Mouse (Mus musculus): ENCODE results near the gene Cmya5.
"Not testable (repeated sequence)": the region's sequence is repeated elsewhere in the genome, so short reads cannot be mapped to it uniquely, and the experiment has no call there.

The Cmya5 gene

DNA sequence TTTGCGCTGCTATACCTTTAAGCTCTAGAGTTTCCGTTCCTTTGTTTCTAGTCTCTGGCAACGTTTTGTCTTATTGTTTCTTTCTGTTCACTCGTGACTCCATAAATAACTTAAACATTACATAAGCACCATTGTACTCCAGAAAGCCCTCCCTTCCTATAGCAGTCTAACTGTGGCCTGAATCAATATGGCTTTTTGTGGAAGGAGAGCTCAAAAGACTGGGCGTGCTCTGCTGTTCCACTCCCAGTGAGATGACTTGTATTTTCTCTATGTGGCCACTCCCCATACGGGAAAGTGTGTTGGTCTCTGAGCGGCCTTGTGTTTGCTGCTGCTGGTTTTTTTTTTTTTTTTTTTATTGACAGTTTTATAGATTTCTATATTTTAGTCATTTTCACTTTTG, 27.3 kb downstream of the Cmya5 start:
- no peak for DNase-seq

DNA sequence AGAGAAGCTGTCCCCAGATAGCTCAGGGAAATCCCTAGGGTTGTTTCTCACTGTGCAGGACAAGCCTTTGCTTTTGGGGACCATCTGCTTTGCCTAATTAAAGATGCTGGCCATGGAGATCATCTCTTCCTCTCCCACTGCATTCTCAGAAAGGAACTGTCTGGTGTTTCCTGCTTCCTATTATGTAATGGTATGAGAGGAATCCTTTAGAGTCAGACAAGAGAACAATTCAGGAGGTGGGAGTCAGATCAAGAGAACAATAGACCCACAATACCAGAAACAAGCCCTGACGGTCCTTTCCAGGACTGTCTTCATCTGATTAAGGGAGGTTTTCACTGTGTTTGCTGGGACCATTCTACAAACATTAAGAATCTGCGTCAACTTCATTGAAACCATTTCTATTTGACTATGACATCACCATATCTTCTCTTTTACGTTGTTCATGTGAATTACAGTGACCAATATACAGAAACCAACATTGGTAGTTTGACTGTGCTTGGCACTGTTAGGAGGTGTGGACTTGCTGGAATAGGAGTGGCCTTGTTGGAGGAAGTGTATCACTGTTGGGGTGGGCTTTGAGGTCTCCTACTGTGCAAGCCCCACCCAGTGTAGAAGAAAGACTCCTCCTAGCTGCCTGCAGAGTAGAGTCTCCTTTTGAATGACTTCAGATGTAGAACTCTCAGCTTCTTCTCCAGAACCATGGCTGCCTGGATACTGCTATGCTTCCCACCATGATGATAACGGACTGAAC, 42.0 kb downstream of the Cmya5 start:
- DNase-seq, result no peak

DNA sequence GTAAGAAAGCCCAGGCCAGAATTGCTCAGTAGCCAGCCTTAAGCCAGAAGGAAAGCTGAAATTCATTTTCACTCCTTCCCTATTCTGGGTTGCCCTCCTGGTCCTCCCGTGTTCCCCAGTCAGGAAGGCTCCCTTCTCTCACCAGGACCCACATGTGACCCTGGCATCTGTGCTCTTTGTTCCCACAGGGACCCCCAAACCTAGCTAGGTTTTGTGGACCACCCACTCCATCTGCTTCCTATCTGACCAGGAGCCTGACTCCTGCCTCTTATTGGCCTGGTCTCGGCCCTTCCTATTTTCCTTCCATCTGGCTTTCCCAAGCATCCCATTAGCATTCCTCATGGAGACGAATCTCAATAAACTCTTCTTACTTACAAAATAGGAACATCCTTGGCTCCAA, 45.9 kb downstream of the Cmya5 start:
- DNase-seq, result no peak

DNA sequence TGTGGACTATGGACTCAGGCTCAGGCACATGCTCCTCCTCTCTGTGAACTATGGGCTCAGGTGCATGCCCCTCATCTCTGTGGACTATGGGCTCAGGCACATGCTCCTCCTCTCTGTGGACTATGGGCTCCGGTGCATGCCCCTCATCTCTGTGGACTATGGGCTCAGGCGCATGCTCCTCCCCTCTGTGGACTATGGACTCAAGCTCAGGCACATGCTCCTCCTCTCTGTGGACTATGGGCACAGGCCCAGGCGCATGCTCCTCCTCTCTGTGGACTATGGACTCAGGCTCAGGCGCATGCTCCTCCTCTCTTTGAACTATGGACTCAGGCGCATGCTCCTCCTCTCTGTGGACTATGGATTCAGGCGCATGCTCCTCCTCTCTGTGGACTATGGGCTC, 47.9 kb downstream of the Cmya5 start:
- no peak for DNase-seq

DNA sequence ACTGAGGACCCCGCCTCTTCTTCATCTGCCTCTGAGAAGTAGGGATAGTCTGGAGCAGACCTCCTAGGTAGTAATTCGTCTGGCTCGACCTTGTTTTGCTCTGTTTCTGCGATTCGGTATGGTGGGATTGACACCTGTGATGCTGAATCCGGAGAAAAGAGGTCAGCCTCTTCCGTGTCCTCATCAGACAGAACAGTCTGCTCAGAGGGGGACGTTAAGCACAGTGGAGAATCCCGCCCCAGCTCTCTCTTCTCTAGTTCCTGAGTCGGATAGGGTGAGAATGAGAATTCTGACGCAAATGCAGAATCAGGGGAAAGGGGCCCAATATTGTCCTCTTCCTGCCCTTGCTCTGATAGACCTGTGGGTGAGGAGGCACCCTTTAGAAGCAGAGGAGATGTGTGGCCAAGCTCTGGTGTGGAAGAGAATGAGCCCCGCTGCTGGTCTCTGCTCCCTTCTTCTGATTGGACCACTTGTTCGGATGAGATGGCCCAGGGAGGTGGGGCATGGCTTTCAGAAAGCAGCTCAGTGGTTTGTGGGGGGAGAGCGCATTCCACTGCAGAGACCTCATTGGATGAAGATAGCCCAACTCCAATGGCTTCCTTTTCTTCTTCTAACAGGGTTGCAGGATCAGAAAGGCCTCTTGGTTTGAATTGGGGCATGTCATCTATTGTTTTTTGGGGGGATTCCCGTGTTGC, 49.3 kb downstream of the Cmya5 start:
- DNase-seq, result no peak

DNA sequence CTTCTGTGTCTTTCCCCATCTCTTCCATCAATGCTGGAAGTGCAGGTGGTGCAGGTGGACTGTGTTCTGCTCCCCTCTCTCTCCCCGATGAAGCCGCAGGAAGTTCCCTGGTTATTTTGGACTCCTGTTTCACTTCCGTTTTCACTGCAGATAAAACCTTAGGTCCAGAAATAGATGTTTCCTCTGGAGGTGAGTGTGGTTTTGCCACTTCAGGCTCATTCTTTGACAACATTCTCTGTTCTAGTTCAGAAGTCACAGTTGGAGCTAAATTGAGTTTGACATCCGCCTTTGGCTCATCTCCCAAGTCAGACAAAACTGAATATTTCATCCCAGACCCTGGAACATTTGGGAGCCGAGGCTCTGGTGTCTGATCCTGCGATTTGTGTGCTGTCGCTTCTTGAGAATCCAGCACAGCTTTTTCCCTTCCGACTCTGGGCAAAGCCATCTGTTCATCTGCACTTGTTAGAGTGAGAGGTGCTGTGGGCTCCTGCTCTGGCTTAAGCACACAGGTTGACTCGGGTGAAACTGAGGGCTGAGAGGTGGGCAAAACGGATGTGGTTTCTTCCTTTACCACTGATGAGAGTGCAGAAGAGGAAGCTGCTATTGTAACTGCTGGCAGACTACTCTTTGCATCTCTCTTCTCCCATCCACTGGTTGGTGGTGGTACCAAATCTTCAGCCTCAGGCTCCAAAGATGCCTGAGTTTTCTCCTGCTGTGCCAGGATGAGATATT, 50.2 kb downstream of the Cmya5 start:
- DNase-seq, result peak; percentile 48 to 51

DNA sequence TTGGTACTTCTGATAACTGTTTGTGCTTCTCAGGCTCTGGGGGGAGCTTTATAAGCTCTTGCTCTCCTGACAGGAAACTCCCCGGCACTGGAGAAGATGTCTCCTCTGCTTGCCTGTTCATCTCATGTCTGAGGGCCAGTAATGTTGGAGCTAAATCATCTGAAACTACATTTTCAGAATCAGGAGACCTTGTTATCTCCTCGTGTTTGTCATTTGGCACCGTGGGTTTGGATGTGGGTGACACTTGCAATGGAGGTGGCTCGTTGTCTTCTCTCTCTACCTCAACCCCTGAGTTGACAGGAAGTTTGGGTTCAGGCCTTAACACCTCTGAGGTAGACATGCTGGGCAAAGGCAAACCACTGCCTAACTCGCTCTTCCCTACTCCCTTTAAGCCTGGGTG, 50.8 kb downstream of the Cmya5 start:
- no peak for DNase-seq

DNA sequence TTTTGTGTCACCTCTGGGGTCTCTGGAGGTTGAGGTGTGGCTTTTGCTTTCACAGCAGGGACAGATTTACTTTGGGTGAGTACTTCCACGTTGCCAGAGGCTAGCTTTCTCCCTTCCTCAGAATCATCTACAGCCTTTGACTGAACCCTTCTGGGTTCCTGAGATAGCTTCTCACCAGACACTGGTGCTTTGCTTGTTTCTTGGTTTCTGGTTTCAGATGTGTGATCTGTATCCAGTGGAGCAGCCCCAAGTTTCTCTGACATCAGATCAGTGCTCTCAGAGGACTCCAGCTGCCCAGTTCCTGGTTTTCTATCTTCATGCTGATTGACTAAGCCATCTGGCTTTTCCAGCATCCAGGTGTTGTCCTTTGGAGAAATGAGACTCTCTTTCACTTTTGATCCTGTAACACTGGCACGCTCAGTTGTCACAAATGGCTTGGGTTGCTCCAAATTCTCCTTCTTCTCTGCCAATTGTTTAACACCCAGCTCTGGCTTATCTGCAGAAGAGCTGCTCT, 51.6 kb downstream of the Cmya5 start:
- DNase-seq, result no peak

DNA sequence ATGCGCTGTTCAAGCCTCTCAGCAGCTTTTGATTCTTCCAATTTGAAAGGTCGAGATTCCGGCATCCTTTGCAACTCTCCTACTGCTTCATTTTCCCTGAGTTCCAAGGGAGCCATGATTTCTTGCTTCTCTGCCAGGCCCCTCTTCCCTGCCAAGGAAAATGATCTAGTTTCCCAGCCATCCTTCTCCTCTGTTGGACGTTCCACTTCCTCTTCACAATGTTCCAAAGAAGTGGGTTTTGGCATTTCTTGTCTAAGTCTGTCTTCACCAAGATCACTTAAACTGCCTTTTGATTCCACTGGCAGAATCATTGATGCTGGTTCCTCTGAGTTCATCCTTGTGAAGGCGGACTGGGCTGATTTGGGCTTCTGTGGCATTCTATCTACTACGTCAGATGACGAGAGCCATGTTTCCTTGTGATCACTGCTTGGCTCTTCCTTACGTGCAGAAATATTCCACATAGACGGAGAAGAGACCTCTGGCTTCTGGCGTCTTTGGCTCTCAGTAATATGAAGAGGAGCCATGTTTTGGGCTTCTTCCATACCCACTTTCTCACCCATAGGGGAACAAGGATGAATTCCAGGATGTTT, 52.6 kb downstream of the Cmya5 start:
- peak; percentile 47 to 60 for DNase-seq

DNA sequence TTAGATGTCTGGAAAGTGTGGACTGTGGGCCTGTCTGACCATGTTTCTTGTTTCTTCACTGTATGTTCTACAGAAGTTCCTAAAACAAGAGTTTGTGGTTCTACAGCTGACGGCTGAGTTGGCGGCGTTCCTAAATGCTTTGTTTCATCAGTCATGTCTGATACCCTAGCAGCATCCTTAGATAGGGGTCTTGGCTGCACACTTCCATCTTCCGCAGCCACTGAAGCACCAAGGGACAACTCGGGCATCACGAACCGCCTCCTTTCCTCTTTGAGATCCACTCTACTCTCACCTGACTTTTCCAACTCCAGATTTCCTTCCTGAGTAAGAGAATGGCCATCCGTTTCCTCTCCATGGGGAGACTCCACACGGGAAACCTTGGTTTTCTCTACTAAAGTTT, 53.3 kb downstream of the Cmya5 start:
- DNase-seq, result no peak

DNA sequence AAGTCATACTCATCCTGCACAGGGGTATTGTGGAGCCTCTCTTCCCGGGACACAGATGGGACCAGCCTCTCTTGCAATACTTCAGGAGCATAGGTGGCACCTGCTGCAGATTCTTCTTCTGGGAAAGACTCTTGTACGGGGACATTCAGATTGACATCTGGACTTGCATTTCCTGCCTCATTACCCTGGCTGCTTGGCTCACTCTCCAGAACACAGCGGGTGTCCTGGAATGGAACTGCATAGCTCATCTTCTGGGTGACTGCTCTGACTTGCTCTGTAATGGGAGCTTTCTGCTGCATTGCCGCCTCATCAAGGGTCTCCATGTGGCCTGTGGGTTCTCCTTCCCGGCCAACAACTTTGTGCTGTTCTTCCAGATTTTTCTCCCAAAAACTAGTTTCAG, 55.0 kb downstream of the Cmya5 start:
- peak; percentile 68 to 79 for DNase-seq

DNA sequence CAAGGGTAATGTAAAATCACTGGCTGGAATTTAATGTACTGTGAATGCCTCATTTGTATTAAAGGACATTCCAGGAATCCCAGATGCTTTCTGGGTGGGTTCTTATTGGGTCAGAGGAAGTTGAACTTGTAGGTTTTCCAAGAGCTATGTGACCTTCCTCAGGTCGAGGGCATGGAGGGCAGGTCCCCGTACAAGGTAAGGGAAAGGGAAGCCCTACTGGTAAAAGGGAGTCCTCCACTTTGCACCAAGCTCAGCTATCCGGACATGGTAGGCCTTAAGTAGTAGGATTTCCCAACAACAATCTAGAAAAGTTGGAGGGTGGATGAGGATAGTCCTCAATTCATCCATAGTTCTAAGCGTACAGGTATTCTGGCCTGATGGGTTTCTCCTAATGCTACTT, 58.8 kb downstream of the Cmya5 start:
- no peak for DNase-seq

DNA sequence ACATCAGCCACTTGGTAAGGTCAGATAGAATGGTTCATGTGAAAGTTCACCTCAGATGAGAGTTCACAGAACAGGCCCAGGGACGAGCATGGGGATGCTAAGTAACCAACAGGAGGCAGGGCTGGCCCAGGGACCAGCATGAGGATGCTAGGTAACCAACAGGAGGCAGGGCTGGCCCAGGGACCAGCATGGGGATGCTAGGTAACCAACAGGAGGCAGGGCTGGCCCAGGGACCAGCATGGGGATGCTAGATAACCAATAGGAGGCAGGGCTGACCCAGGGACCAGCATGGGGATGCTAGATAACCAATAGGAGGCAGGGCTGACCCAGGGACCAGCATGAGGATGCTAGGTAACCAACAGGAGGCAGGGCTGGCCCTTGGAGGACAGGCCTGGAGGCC, 62.2 kb downstream of the Cmya5 start:
- DNase-seq, result not testable (repeated sequence)

DNA sequence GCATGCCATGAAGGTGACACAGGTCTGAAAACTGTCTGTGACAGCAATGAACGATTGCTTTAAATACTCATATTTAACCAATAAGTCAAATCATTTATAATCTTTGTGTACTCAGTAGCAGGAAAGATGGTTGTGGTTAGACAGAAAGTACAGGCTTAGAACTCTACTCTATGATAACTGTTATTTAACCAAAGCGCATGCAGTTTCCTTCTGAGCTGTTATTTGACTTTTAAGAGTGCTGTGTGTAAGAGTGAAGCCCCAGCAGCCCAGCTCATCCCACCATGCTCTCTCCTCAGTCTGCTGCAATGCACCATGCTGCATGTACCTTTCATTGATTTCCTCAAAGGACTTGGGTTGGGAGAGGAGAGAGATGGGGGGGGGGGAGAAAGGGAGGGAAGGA, 63.7 kb downstream of the Cmya5 start:
- DNase-seq, result no peak

DNA sequence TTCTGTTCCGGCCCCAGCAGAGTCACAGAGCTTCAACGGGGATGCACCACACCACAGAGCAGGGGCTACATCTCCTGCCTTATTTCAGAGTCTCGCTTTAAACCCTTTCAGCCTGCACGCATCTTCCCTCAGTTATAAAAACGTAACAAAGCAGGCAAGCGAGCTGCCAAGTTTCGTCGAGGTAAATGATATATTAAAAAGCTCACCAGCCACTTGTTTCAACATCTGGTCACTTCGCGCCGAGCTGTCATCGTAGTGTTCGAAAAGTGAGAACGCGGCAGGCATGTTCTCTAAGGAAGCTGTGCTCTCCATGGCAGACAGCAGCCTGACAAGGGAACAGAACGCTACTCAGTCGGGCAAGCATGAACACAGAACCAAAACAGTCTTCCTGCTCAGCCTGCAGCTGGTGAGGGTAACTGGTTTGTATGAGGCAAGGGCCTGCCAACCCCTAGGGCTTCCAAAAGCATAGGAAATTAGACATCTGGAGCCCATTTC, 70.3 kb downstream of the Cmya5 start:
- DNase-seq, result peak in 1 of 2 experiments; percentile 21

DNA sequence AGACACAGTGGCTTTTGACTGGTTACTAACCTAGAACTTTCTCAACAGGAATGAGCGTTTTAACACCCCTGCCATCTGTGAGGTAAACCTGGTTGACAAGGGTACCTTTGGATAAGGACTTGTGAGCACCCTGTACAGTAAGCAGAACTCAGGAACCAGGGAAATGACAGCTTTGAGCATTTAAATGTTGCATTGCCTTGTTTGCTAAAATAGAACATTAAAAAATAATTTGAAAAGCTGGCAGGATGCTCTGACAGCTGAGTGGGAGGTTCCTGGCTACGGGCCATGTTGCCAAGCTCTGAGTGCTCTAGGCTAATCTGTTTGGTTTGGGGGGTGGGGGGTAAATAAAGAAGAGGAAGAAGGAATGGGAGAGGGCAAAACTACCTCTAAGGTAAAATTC, 70.9 kb downstream of the Cmya5 start:
- peak; percentile 38 to 73 for DNase-seq

DNA sequence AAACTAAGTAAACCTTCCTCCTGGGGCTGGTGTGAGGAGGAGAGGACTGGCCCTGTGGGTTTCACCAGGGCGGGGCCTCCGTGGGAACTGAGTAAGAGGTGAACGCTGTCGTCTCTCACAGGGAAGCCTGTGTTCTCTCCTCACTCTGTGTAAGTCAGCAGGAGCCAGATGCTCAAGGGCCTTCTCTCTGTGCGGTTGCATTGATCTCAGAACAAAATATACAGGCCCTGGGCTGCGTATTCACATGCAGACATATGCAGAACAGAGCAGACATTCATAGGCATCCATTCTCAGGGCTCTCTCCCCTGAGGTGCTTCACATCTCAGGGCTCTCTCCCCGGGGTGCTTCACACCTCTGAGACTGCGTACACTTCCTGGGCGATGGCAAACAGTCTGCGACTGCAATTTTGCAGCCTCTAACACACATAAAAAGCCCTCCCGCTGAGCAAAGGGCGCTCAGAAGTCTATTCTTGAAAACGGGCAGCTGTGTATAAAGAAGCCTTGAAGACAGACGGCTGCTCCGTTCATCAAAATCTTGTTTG, 71.6 kb downstream of the Cmya5 start:
- DNase-seq, result no peak

DNA sequence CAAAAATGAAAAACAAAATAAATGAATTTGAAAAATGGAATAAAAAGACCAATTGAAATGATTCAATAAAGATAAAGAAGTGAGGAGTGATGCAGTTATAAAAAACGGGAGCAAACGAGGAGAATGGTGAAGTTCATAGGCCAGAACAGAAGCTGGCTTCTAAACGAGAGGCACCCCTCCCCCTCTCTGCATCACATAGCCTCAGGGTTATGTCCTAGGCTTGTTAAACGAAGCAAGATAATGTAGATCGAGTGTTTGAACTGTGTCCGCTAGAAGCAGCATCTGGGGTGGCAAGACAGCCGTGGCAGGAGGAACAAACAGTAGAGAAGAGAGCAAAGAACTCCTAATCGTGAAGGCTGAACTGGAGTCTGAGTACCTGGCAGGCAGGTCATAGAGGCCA, 74.1 kb downstream of the Cmya5 start:
- no peak for DNase-seq

DNA sequence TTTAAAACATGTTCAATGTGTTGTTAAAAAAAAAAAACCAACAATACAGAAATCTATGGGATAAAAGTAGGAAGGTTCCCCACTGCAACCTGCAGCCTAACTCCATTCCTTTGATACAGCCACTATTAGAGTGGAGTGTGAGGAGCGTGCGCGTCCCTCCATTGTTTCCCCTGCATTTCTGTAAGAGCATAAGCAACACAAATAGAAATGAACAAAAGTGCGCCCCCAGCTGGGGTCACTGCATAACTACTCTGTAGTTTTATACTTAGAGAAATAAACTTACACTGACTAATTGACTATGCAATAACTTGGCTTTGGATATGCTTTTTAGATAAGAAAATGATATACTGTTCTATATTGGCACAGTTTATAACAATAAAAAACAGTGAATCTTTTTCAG, 75.0 kb downstream of the Cmya5 start:
- no peak for DNase-seq

DNA sequence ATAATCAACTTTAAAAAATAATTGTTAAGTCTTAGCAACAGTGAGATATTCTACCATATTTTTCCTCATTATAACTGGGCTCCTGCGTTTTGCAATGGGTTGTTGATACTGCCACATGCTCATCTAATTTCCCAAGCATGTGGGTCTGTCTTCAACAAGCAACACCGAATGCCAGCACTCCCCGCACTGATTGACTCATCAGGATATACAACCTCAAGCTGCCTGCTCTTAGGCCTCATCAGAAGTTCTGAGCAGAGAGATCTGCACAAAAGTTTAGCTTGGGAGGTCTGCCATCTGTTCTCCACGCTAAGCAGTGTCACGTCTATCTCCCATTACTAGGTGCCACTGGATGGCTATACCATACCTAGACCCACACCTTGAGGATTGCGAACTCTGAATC, 76.2 kb downstream of the Cmya5 start:
- no peak for DNase-seq

DNA sequence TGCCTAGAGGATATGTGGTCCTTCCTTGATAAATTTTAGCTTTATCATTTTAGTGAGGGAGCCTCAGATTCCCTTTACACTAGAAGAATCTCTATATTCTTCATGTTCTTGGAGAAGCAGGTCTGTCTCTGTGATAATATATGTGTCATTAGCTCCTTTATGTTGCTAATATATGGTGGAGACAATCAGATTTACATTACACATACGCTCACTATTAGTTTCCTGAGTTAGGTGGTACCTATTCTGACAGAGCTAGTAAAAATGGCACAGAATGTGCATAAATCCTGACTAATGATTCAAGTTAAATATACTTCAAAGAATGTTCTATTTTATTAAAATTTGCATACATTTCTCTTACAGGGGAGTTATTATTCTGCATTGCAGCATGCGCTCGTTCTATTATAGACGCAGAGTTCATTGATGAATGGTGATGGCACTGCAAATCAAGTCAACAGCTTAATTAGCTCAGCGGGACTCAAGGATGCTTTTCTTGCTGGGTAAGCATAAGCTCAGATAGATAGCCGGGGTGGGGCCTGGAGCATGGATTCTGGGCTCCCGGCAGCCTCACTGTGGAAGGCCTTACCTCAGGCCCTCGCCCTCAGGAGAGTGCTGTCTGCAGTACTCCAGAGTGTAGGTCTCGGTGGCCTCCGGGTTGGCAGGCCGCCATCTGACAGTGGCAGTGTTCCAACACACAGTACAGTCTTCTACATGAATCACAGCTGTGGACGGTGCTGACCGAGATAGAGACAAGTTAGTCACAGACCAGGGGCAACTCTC, 81.5 kb downstream of the Cmya5 start:
- peak; percentile 72 to 83 for DNase-seq

DNA sequence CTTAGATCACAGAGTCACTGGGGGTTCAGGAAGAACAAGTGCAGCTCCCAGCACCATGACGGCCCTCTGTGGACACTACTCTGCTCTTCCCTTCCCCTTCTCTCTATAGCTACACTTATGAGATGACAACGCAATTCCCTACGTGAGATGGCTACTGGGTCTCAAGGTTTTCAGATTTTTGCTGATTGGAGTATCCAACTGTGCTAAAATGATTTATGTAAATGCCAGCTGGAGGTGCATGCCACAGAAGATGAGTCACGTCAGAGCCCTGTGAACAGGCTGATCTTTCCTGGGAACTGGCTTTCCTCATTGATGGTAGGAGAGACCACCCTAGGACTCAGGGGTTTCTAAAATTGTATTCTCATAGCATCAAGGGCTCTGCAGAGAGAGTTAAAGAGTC, 83.2 kb downstream of the Cmya5 start:
- DNase-seq, result no peak

All from cerebellum, postnatal 25 days (tissue).